Mouse (Mus musculus) liver, embryonic 14.5 days (tissue): Measurements from ENCODE around the gene Atp2b4.

Source experiments
- CTCF ChIP-seq: IDR thresholded peaks from 2 replicates; pipeline ENCODE4 v1.5.1; 2016; ENCODE audit warnings: antibody characterized with exemption, low read depth, control low read depth
- EP300 ChIP-seq: IDR thresholded peaks from 2 replicates; pipeline ENCODE4 v1.6.1; 2016; ENCODE audit warnings: antibody characterized with exemption, low read depth

- TF ChIP-seq CTCF (no peak), EP300 (no peak)
These were observed 91.5 kb downstream of the Atp2b4 start for GRCm38 (mm10) chr1:133709292-133709691.
